Mouse (Mus musculus) left cerebral cortex, adult 8-10 months (tissue): ENCODE data around the gene Ltk. TPM values are rescaled to one million over a fixed set of nuclear protein-coding genes. Genes with fewer than 3 reads are reported as not detected.

Experiments used
- DNase-seq, 2 experiments: peaks; one replicate each; pipeline ENCODE4 v3.0.0; 2022; ENCODE audit warnings: low spot score in 2 of 2
- total RNA-seq, 4 experiments: library from RNA; stranded (reverse); gene quantifications; 2 replicates each; pipeline ENCODE4 v1.2.4; 2022

Ltk gene
- total RNA-seq = 10 to 100 TPM; 19.7 to 23.2 (median 20.4) TPM

- no peak for DNase-seq
These were observed at the start of gene Ltk for GRCm38 (mm10) chr2:119760251-119760650. Gene Ltk (minus strand): TSS chr2:119760431.

GRCm38 (mm10) chr2:119808881-119809280 is 48.6 kb upstream of the Ltk start:
- no peak for DNase-seq

GRCm38 (mm10) chr2:119808438-119808837 is 48.2 kb upstream of the Ltk start:
- no peak for DNase-seq

GRCm38 (mm10) chr2:119805536-119805935 is 45.3 kb upstream of the Ltk start:
- no peak for DNase-seq

GRCm38 (mm10) chr2:119804776-119805175 is 44.5 kb upstream of the Ltk start:
- DNase-seq = no peak

- DNase-seq = no peak
These were observed 44.0 kb upstream of the Ltk start for GRCm38 (mm10) chr2:119804275-119804628.

GRCm38 (mm10) chr2:119803618-119804274 is 43.5 kb upstream of the Ltk start:
- no peak for DNase-seq

- no peak for DNase-seq
These were observed 42.8 kb upstream of the Ltk start for GRCm38 (mm10) chr2:119802767-119803617.

- peak in 1 of 2 experiments; percentile 88 for DNase-seq
These were observed 40.9 kb upstream of the Ltk start for GRCm38 (mm10) chr2:119800876-119801846.

GRCm38 (mm10) chr2:119799961-119800550 is 39.8 kb upstream of the Ltk start:
- DNase-seq = no peak

GRCm38 (mm10) chr2:119799181-119799960 is 39.1 kb upstream of the Ltk start:
- no peak for DNase-seq

GRCm38 (mm10) chr2:119798246-119798927 is 38.2 kb upstream of the Ltk start:
- no peak for DNase-seq

GRCm38 (mm10) chr2:119797279-119797783 is 37.1 kb upstream of the Ltk start, which contains the start of gene Tyro3:
Gene Tyro3 (plus strand): TSS chr2:119797733.
- DNase-seq = peak in 1 of 2 experiments; percentile 83

GRCm38 (mm10) chr2:119789996-119790395 is 29.8 kb upstream of the Ltk start:
- no peak for DNase-seq

GRCm38 (mm10) chr2:119787206-119787883 is 27.1 kb upstream of the Ltk start, which contains the start of gene Rpap1:
Gene Rpap1 (minus strand): TSS chr2:119787537.
- DNase-seq = peak; percentile 67 to 79

- no peak for DNase-seq
These were observed 7.0 kb upstream of the Ltk start for GRCm38 (mm10) chr2:119767246-119767645.

GRCm38 (mm10) chr2:119763924-119764323 is 3.7 kb upstream of the Ltk start:
- no peak for DNase-seq

GRCm38 (mm10) chr2:119762276-119762675 is 2.0 kb upstream of the Ltk start:
- DNase-seq = no peak
